24 mouse cellular contexts compared by ENCODE assay signal in genomic region chr5:52893938-52894337, GRCm38 (mm10).
DNase-seq lines count a peak whose midpoint lies in the region; ATAC-seq lines count a peak whose summit lies in the region.
"Had no signal": no experiment of that assay in that cellular context is flagged by ENCODE, and none has a peak within 500 bp of the region (broad histone marks: within the 10 kb centered on the region; RNA-seq: fewer than 3 reads in every experiment).

No protein-coding gene starts in this region.

- H3K27me3 ChIP-seq in kidney, embryonic 14.5 days (ENCODE audit: control insufficient read depth, insufficient read depth, low read length) = no peaks in the 10 kb centered on the region
- H3K27me3 ChIP-seq in kidney, embryonic 16.5 days (ENCODE audit: insufficient read depth, low read length) = no peaks in the 10 kb centered on the region
- H3K27me3 ChIP-seq: CH12.LX; embryonic facial prominence, embryonic 12.5 days; forebrain, embryonic 13.5 days; forebrain, embryonic 15.5 days; Patski had no signal

- H3K9ac ChIP-seq in kidney, embryonic 14.5 days (ENCODE audit: low read depth, low read length) = no peak overlapping the region
- H3K9ac ChIP-seq in kidney, embryonic 16.5 days (replicated peaks; ENCODE audit: low read length) = no peak overlapping the region
- H3K9ac ChIP-seq: embryonic facial prominence, embryonic 12.5 days; forebrain, embryonic 13.5 days; forebrain, embryonic 15.5 days had no signal

- no peak for DNase-seq in kidney, postnatal 14 days
- no peak for DNase-seq in kidney, adult 11 months
- peak; percentile 9 to 38 for DNase-seq in kidney, postnatal 36 days
- DNase-seq in kidney, adult 18-20 months = no peak
- DNase-seq: adrenal gland, adult 8-10 months; adrenal gland, postnatal 14 days; adrenal gland, postnatal 36 days; B cell, adult 2 months; cerebellum, adult 11-12 months; cerebellum, adult 2 months; cerebellum, adult 9-10 months; cerebellum, postnatal 10 days; cerebellum, postnatal 25 days had no signal

- H3K4me3 ChIP-seq in kidney, embryonic 14.5 days (ENCODE audit: low read length) = no peak overlapping the region
- no peak overlapping the region for H3K4me3 ChIP-seq in kidney, embryonic 16.5 days (ENCODE audit: low read length)
- H3K4me3 ChIP-seq: embryonic facial prominence, embryonic 10.5 days; embryonic facial prominence, embryonic 12.5 days; forebrain, embryonic 13.5 days; forebrain, embryonic 15.5 days had no signal

- H3K4me2 ChIP-seq in kidney, embryonic 14.5 days (replicated peaks; ENCODE audit: low read depth, low read length) = no peak overlapping the region
- no peak overlapping the region; the same call in 1 of the 2 replicates for H3K4me2 ChIP-seq in kidney, embryonic 16.5 days (replicated peaks; ENCODE audit: low read depth, low read length)
- H3K4me2 ChIP-seq: embryonic facial prominence, embryonic 12.5 days; forebrain, embryonic 13.5 days; forebrain, embryonic 15.5 days had no signal

- WGBS in kidney, embryonic 14.5 days = 24% methylated on average over 5 of the region's 5 CpGs
- 29% methylated on average over 5 of the region's 5 CpGs for WGBS in kidney, embryonic 16.5 days

- H3K9me3 ChIP-seq in kidney, embryonic 14.5 days (ENCODE audit: control insufficient read depth, low read length) = 0 out of 2 replicates have a peak, but pooled peaks cover 3% of the 10 kb centered on the region
- no peaks in the 10 kb centered on the region for H3K9me3 ChIP-seq in kidney, embryonic 16.5 days (ENCODE audit: low read length)
- H3K9me3 ChIP-seq: embryonic facial prominence, embryonic 10.5 days; embryonic facial prominence, embryonic 12.5 days; forebrain, embryonic 13.5 days; forebrain, embryonic 15.5 days; G1E had no signal

- no peaks in the 10 kb centered on the region for H3K4me1 ChIP-seq in kidney, embryonic 14.5 days (ENCODE audit: control insufficient read depth, insufficient read depth, low read length)
- peaks cover 7% of the 10 kb centered on the region; the same call in 1 of the 2 replicates for H3K4me1 ChIP-seq in kidney, embryonic 16.5 days (ENCODE audit: insufficient read depth, low read length)
- H3K4me1 ChIP-seq: embryonic facial prominence, embryonic 10.5 days; embryonic facial prominence, embryonic 12.5 days; forebrain, embryonic 13.5 days; forebrain, embryonic 15.5 days had no signal

- H3K36me3 ChIP-seq in kidney, embryonic 14.5 days (ENCODE audit: control insufficient read depth, insufficient read depth, low read length) = no peaks in the 10 kb centered on the region
- H3K36me3 ChIP-seq in kidney, embryonic 16.5 days (ENCODE audit: insufficient read depth, low read length) = no peaks in the 10 kb centered on the region
- H3K36me3 ChIP-seq: embryonic facial prominence, embryonic 10.5 days; embryonic facial prominence, embryonic 12.5 days; forebrain, embryonic 15.5 days; G1E had no signal

- ATAC-seq in kidney, embryonic 14.5 days (ENCODE audit: low FRiP score, low TSS enrichment) = peak; percentile 76
- peak; percentile 59; the same call in 1 of the 2 replicates for ATAC-seq in kidney, embryonic 16.5 days (ENCODE audit: low FRiP score, low TSS enrichment)
- ATAC-seq: activated CD4-positive, CD25-positive, alpha-beta regulatory T cell, adult 4 months; CD4-positive, CD25-positive, alpha-beta regulatory T cell, adult 4 months; forebrain, embryonic 13.5 days; forebrain, embryonic 15.5 days; Patski had no signal

- no peak overlapping the region for H3K27ac ChIP-seq in kidney, embryonic 14.5 days (ENCODE audit: low read depth, low read length)
- H3K27ac ChIP-seq in kidney, embryonic 16.5 days (ENCODE audit: low read length) = no peak overlapping the region
- H3K27ac ChIP-seq: embryonic facial prominence, embryonic 10.5 days; embryonic facial prominence, embryonic 12.5 days; forebrain, embryonic 13.5 days; forebrain, embryonic 15.5 days had no signal

Comparison
In these comparisons a context has a peak if more than half of its experiments do, and no peak if none do; other contexts are left out.
1. DNase-seq: peak in kidney, postnatal 36 days (2 of 2); none in kidney, postnatal 14 days (single experiment), kidney, adult 11 months (single experiment) and kidney, adult 18-20 months (single experiment).